Mouse (Mus musculus) liver, embryonic 14.5 days (tissue): ENCODE measurements at regions not wholly inside any gene's neighbourhood (a gene's known extent, or its start where the extent isn't known, plus 50 kb on each side); places are given as distances from the start of the nearest gene placed in this dataset.

Experiments
- ATAC-seq: fragments of 200-750 bp; cut with Nextera tagmentation; 2 replicates; pipeline ENCODE4 v1.8.0; 2017; ENCODE audit warnings: moderate number of reproducible peaks, mild to moderate bottlenecking, moderate library complexity; ENCODE audit not compliant: insufficient read depth
- DNase-seq, 3 experiments: peaks; one replicate each; pipeline ENCODE4 v3.0.0-alpha.2; 2012 to 2013; ENCODE audit warnings: low read depth in 3 of 3, low spot score in 3 of 3
- H3K27ac ChIP-seq: fragments of 300-500 bp; sonication (generic); 2 replicates; pipeline ENCODE4 v1.5.1; 2014; ENCODE audit warnings: moderate library complexity, mild to moderate bottlenecking, control low read depth, inconsistent platforms
- H3K27me3 ChIP-seq: fragments of 300-500 bp; sonication (generic); 2 replicates; pipeline ENCODE4 v1.6.1; 2014; ENCODE audit warnings: mild to moderate bottlenecking, low read length, moderate library complexity; ENCODE audit not compliant: control insufficient read depth, insufficient read depth
- H3K36me3 ChIP-seq: fragments of 300-500 bp; sonication (generic); replicated peaks from 2 replicates; pipeline ENCODE4 v1.6.1; 2014; ENCODE audit warnings: low read depth; ENCODE audit not compliant: control insufficient read depth, insufficient read depth
- H3K4me1 ChIP-seq, 2 experiments: fragments of 200-500 bp in 1 of 2; fragments of 300-500 bp in 1 of 2; sonication (generic) in 1 of 2; replicated peaks; 2 replicates each; pipeline ENCODE4 v1.6.1; 2012 to 2014; ENCODE audit warnings: antibody characterized with exemption in 1 of 2, inconsistent platforms in 1 of 2, low read length in 1 of 2; ENCODE audit not compliant: control insufficient read depth in 2 of 2, insufficient read depth in 2 of 2
- H3K4me2 ChIP-seq: fragments of 300-500 bp; sonication (generic); 2 replicates; pipeline ENCODE4 v1.6.1; 2014; ENCODE audit warnings: low read depth, mild to moderate bottlenecking, control low read depth, moderate library complexity
- H3K4me3 ChIP-seq, 2 experiments: fragments of 200-500 bp in 1 of 2; fragments of 300-500 bp in 1 of 2; sonication (generic) in 1 of 2; 2 replicates each; pipeline ENCODE4 v1.5.1; 2012 to 2014; ENCODE audit warnings: low read depth in 2 of 2, low read length in 2 of 2, mild to moderate bottlenecking in 2 of 2, control low read depth in 1 of 2, inconsistent platforms in 1 of 2, moderate library complexity in 1 of 2; ENCODE audit not compliant: insufficient read depth in 1 of 2
- H3K9ac ChIP-seq: fragments of 300-500 bp; sonication (generic); replicated peaks from 2 replicates; pipeline ENCODE4 v1.6.1; 2014; ENCODE audit warnings: mild to moderate bottlenecking, control low read depth, moderate library complexity
- H3K9me3 ChIP-seq: fragments of 300-500 bp; sonication (generic); 2 replicates; pipeline ENCODE4 v1.6.1; 2016; ENCODE audit warnings: low read length, mixed read lengths; ENCODE audit not compliant: control insufficient read depth
- CTCF ChIP-seq: IDR thresholded peaks from 2 replicates; pipeline ENCODE4 v1.5.1; 2016; ENCODE audit warnings: antibody characterized with exemption, low read depth, control low read depth
- EP300 ChIP-seq: IDR thresholded peaks from 2 replicates; pipeline ENCODE4 v1.6.1; 2016; ENCODE audit warnings: antibody characterized with exemption, low read depth
- WGBS: fragments of 180-500 bp; shearing (Covaris S2); extraction: QIAGEN DNeasy Blood & Tissue Kit; methylation state at CpG from one replicate; pipeline ENCODE4 v1.1.7; 2014; ENCODE audit not compliant: insufficient replicate concordance; 5-methylcytosine and 5-hydroxymethylcytosine counted together

- Histone ChIP-seq H3K4me1 (no peaks in the 10 kb centered on the region), H3K27me3 (no peaks in the 10 kb centered on the region), H3K27ac (no peak overlapping the region), H3K9me3 (no peaks in the 10 kb centered on the region), H3K9ac (no peak overlapping the region), H3K4me3 (no peak overlapping the region), H3K4me2 (no peak overlapping the region), H3K36me3 (no peaks in the 10 kb centered on the region)
- DNase-seq (no peak), ATAC-seq (no peak)
- TF ChIP-seq EP300 (no peak), CTCF (no peak)
- 55% methylated on average over 3 of the region's 3 CpGs for WGBS
These were observed 206.9 kb downstream of the Tm4sf1 start for GRCm38 (mm10) chr3:57094936-57095335.

DNA sequence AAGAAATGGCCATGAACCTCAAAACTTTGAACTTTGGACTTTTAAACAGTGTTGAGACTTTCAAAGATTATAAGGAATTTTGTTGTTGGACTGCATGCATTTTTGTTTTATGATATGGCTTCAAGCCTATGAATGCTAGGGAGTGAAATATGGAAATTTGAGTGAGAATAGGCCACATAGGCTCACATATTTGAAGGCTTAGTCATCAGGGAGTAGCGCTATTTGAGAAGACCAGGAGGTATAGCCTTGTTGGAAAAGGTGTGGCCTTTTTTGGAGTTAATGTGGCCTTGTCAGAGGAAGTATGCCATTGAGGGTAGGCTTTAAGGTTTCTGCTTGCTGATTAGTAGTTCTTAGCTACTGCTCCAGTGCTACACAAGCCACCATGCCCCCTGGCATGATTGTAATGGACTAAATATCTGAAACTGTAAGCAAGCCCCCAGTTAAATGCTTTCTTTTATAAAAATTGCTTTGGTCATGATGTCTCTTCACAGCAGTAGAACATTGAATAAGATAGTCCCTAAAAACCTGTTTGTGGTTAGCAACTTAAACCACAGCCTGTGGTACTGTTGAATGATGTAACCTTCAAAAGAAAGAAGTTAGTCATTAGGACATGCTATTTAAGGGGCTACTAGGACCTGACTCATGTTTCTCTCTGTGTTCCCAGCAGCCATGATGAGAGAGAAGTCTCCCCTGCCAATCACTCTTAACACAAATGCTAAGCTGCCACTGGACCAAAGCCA, 208.4 kb downstream of the Tm4sf1 start:
- no peak overlapping the region for H3K27ac ChIP-seq
- 50% methylated on average over 1 of the region's 1 CpGs for WGBS
- H3K27me3 ChIP-seq: no peaks in the 10 kb centered on the region
- H3K4me1 ChIP-seq: no peaks in the 10 kb centered on the region
- H3K4me3 ChIP-seq: no peak overlapping the region
- no peak for ATAC-seq
- no peaks in the 10 kb centered on the region for H3K36me3 ChIP-seq
- no peak overlapping the region for H3K9ac ChIP-seq
- H3K9me3 ChIP-seq: no peaks in the 10 kb centered on the region
- TF ChIP-seq EP300: no peak
- no peak for TF ChIP-seq CTCF
- no peak overlapping the region for H3K4me2 ChIP-seq
- no peak for DNase-seq

GRCm38 (mm10) chr3:57074516-57074915, 227.3 kb downstream of the Tm4sf1 start:
- H3K36me3 ChIP-seq: no peaks in the 10 kb centered on the region
- no peaks in the 10 kb centered on the region for H3K27me3 ChIP-seq
- no peak for DNase-seq
- no peaks in the 10 kb centered on the region for H3K4me1 ChIP-seq
- no peak overlapping the region for H3K9ac ChIP-seq
- no peak for ATAC-seq
- H3K9me3 ChIP-seq: no peaks in the 10 kb centered on the region
- H3K4me2 ChIP-seq: no peak overlapping the region
- 54% methylated on average over 1 of the region's 1 CpGs for WGBS
- H3K4me3 ChIP-seq: no peak overlapping the region
- no peak overlapping the region for H3K27ac ChIP-seq
- TF ChIP-seq EP300 (no peak), CTCF (no peak)

DNA sequence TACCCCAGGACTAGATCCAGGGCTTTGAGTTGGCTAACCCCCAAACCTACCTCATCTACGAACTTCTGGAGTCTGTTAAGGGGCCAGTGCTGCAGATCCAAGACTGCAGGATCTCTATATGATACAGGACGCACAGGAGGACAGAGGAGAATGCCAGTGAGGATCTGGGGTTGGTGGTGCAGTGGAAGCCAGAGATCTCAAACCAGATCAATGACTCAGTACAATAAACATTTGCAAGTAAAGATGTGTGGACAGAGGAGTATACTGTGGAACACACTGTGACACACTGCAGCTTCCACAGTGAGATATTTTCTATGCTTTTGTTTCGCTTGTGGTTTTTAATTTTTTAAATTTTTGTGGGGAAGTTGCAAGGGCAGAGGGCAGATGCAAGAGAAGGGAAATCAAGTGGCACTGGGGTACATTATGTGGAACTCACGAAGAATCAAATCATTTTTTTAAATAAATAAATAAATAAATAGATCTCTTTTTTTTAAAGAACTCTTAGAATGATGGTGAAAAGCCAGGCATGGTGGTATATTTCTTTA, 227.8 kb downstream of the Tm4sf1 start:
- H3K9me3 ChIP-seq: no peaks in the 10 kb centered on the region
- no peak overlapping the region for H3K27ac ChIP-seq
- ATAC-seq: no peak
- H3K4me2 ChIP-seq: no peak overlapping the region
- DNase-seq: no peak
- TF ChIP-seq CTCF (no peak), EP300 (no peak)
- H3K4me3 ChIP-seq: no peak overlapping the region
- H3K9ac ChIP-seq: no peak overlapping the region
- no peaks in the 10 kb centered on the region for H3K4me1 ChIP-seq
- WGBS: 42% methylated on average over 4 of the region's 4 CpGs
- no peaks in the 10 kb centered on the region for H3K27me3 ChIP-seq
- H3K36me3 ChIP-seq: no peaks in the 10 kb centered on the region

GRCm38 (mm10) chr3:57033021-57033420, 268.8 kb downstream of the Tm4sf1 start:
- no peaks in the 10 kb centered on the region for H3K27me3 ChIP-seq
- H3K4me1 ChIP-seq: no peaks in the 10 kb centered on the region
- no peak overlapping the region for H3K27ac ChIP-seq
- no peaks in the 10 kb centered on the region for H3K9me3 ChIP-seq
- no peak for TF ChIP-seq CTCF
- no peak for TF ChIP-seq EP300
- ATAC-seq (no peak), DNase-seq (no peak)
- H3K36me3 ChIP-seq: no peaks in the 10 kb centered on the region
- H3K4me2 ChIP-seq: no peak overlapping the region
- H3K4me3 ChIP-seq: no peak overlapping the region
- H3K9ac ChIP-seq: no peak overlapping the region
